Mouse (Mus musculus): ENCODE measurements around the gene Hmgcs1. TPM values are rescaled to one million over a fixed set of nuclear protein-coding genes. Genes with fewer than 3 reads are reported as not detected.
A peak's percentile ranks its signal among the peaks of the same experiment; 100 is the strongest.
"Not testable (repeated sequence)": the region's sequence is repeated elsewhere in the genome, so short reads cannot be mapped to it uniquely, and the experiment has no call there.

Gene Hmgcs1
- polyA plus RNA-seq, 1 experiment from 2014 or later = 99.0 TPM

GRCm38 (mm10) chr13:119656846-119657416 is 33.2 kb upstream of the Hmgcs1 start:
- no peak overlapping the region for H3K4me2 ChIP-seq (ENCODE audit: low read depth, low read length)
- H3K27ac ChIP-seq (ENCODE audit: low read length) = no peak overlapping the region
- ATAC-seq (ENCODE audit: low read depth) = no peak
- H3K36me3 ChIP-seq (ENCODE audit: control insufficient read depth, insufficient read depth, low read length) = no peaks in the 10 kb centered on the region
- H3K4me3 ChIP-seq (ENCODE audit: low read length) = no peak overlapping the region
- 71% methylated on average over 6 of the region's 6 CpGs for WGBS
- no peaks in the 10 kb centered on the region for H3K9me3 ChIP-seq (ENCODE audit: control insufficient read depth, low read length)
- no peak overlapping the region for H3K9ac ChIP-seq (ENCODE audit: low read length)
- peaks cover 3% of the 10 kb centered on the region; the same call in 1 of the 2 replicates for H3K4me1 ChIP-seq (replicated peaks; ENCODE audit: control insufficient read depth, insufficient read depth, low read length)
- H3K27me3 ChIP-seq (ENCODE audit: control insufficient read depth, insufficient read depth, low read depth, low read length) = no peaks in the 10 kb centered on the region

GRCm38 (mm10) chr13:119661420-119661819 is 28.8 kb upstream of the Hmgcs1 start:
- H3K4me3 ChIP-seq (ENCODE audit: low read length); ATAC-seq (ENCODE audit: low read depth); H3K9me3 ChIP-seq (ENCODE audit: control insufficient read depth, low read length); H3K4me1 ChIP-seq (replicated peaks; ENCODE audit: control insufficient read depth, insufficient read depth, low read length); H3K27ac ChIP-seq (ENCODE audit: low read length); H3K36me3 ChIP-seq (ENCODE audit: control insufficient read depth, insufficient read depth, low read length); H3K4me2 ChIP-seq (ENCODE audit: low read depth, low read length); H3K9ac ChIP-seq (ENCODE audit: low read length); H3K27me3 ChIP-seq (ENCODE audit: control insufficient read depth, insufficient read depth, low read depth, low read length): not testable (repeated sequence)
- 65% methylated on average over 4 of the region's 9 CpGs for WGBS

GRCm38 (mm10) chr13:119678794-119679193 is 11.4 kb upstream of the Hmgcs1 start:
- Histone ChIP-seq H3K36me3 (ENCODE audit: control insufficient read depth, insufficient read depth, low read length) (no peaks in the 10 kb centered on the region), H3K4me2 (ENCODE audit: low read depth, low read length) (no peak overlapping the region), H3K9ac (ENCODE audit: low read length) (no peak overlapping the region), H3K9me3 (ENCODE audit: control insufficient read depth, low read length) (no peaks in the 10 kb centered on the region), H3K27ac (ENCODE audit: low read length) (no peak overlapping the region), H3K4me3 (ENCODE audit: low read length) (no peak overlapping the region), H3K4me1 (replicated peaks; ENCODE audit: control insufficient read depth, insufficient read depth, low read length) (no peaks in the 10 kb centered on the region), H3K27me3 (ENCODE audit: control insufficient read depth, insufficient read depth, low read depth, low read length) (no peaks in the 10 kb centered on the region)
- no peak for ATAC-seq (ENCODE audit: low read depth)
- WGBS = 58% methylated on average over 8 of the region's 8 CpGs

- H3K9me3 ChIP-seq (ENCODE audit: control insufficient read depth, low read length) = no peaks in the 10 kb centered on the region
- no peak for ATAC-seq (ENCODE audit: low read depth)
- WGBS = 71% methylated on average over 2 of the region's 2 CpGs
Measured at GRCm38 (mm10) chr13:119679721-119680120, 10.5 kb upstream of the Hmgcs1 start.

GRCm38 (mm10) chr13:119681161-119681560 is 9.0 kb upstream of the Hmgcs1 start:
- H3K9me3 ChIP-seq (ENCODE audit: control insufficient read depth, low read length) = no peaks in the 10 kb centered on the region
- H3K27ac ChIP-seq (ENCODE audit: low read length) = no peak overlapping the region
- H3K27me3 ChIP-seq (ENCODE audit: control insufficient read depth, insufficient read depth, low read depth, low read length) = no peaks in the 10 kb centered on the region
- H3K4me3 ChIP-seq (ENCODE audit: low read length) = no peak overlapping the region
- WGBS = 67% methylated on average over 3 of the region's 3 CpGs
- H3K36me3 ChIP-seq (ENCODE audit: control insufficient read depth, insufficient read depth, low read length) = no peaks in the 10 kb centered on the region
- H3K4me2 ChIP-seq (ENCODE audit: low read depth, low read length) = no peak overlapping the region
- no peak for ATAC-seq (ENCODE audit: low read depth)
- H3K4me1 ChIP-seq (replicated peaks; ENCODE audit: control insufficient read depth, insufficient read depth, low read length) = peaks cover 4% of the 10 kb centered on the region; the same call in 1 of the 2 replicates
- H3K9ac ChIP-seq (ENCODE audit: low read length) = no peak overlapping the region

More at GRCm38 (mm10) chr13:119679721-119680120, 10.5 kb upstream of the Hmgcs1 start:
- Histone ChIP-seq H3K9ac (ENCODE audit: low read length) (no peak overlapping the region), H3K4me2 (ENCODE audit: low read depth, low read length) (no peak overlapping the region), H3K27ac (ENCODE audit: low read length) (no peak overlapping the region), H3K27me3 (ENCODE audit: control insufficient read depth, insufficient read depth, low read depth, low read length) (no peaks in the 10 kb centered on the region), H3K36me3 (ENCODE audit: control insufficient read depth, insufficient read depth, low read length) (no peaks in the 10 kb centered on the region), H3K4me3 (ENCODE audit: low read length) (no peak overlapping the region), H3K4me1 (replicated peaks; ENCODE audit: control insufficient read depth, insufficient read depth, low read length) (peaks cover 3% of the 10 kb centered on the region; the same call in 1 of the 2 replicates)

GRCm38 (mm10) chr13:119684416-119685177 is 5.6 kb upstream of the Hmgcs1 start:
- Histone ChIP-seq H3K27me3 (ENCODE audit: control insufficient read depth, insufficient read depth, low read depth, low read length) (no peaks in the 10 kb centered on the region), H3K4me2 (ENCODE audit: low read depth, low read length) (no peak overlapping the region), H3K4me3 (ENCODE audit: low read length) (no peak overlapping the region), H3K9ac (ENCODE audit: low read length) (no peak overlapping the region), H3K36me3 (ENCODE audit: control insufficient read depth, insufficient read depth, low read length) (no peaks in the 10 kb centered on the region), H3K9me3 (ENCODE audit: control insufficient read depth, low read length) (no peaks in the 10 kb centered on the region), H3K27ac (ENCODE audit: low read length) (peak overlapping the region; percentile 51), H3K4me1 (replicated peaks; ENCODE audit: control insufficient read depth, insufficient read depth, low read length) (peaks cover 4% of the 10 kb centered on the region; the same call in 1 of the 2 replicates)
- WGBS = 54% methylated on average over 11 of the region's 11 CpGs
- ATAC-seq (ENCODE audit: low read depth) = peak; percentile 82

GRCm38 (mm10) chr13:119689709-119690038 is 505 bp upstream of the Hmgcs1 start:
- Histone ChIP-seq H3K27me3 (ENCODE audit: control insufficient read depth, insufficient read depth, low read depth, low read length) (no peaks in the 10 kb centered on the region), H3K9me3 (ENCODE audit: control insufficient read depth, low read length) (no peaks in the 10 kb centered on the region), H3K9ac (ENCODE audit: low read length) (peak overlapping the region; percentile 28; the same call in 1 of the 2 replicates), H3K27ac (ENCODE audit: low read length) (peak overlapping the region; percentile 22; the same call in 1 of the 2 replicates), H3K36me3 (ENCODE audit: control insufficient read depth, insufficient read depth, low read length) (no peaks in the 10 kb centered on the region), H3K4me3 (ENCODE audit: low read length) (peak overlapping the region; percentile 99), H3K4me1 (replicated peaks; ENCODE audit: control insufficient read depth, insufficient read depth, low read length) (peaks cover 16% of the 10 kb centered on the region), H3K4me2 (ENCODE audit: low read depth, low read length) (peak overlapping the region; percentile 58)
- WGBS = 6% methylated on average over 5 of the region's 5 CpGs
- no peak for ATAC-seq (ENCODE audit: low read depth)

- ATAC-seq (ENCODE audit: low read depth) = no peak
- Histone ChIP-seq H3K4me1 (replicated peaks; ENCODE audit: control insufficient read depth, insufficient read depth, low read length) (peaks cover 15% of the 10 kb centered on the region), H3K4me3 (ENCODE audit: low read length) (peak overlapping the region; percentile 99), H3K4me2 (ENCODE audit: low read depth, low read length) (peak overlapping the region; percentile 78), H3K36me3 (ENCODE audit: control insufficient read depth, insufficient read depth, low read length) (no peaks in the 10 kb centered on the region), H3K27me3 (ENCODE audit: control insufficient read depth, insufficient read depth, low read depth, low read length) (no peaks in the 10 kb centered on the region), H3K27ac (ENCODE audit: low read length) (peak overlapping the region; percentile 98), H3K9me3 (ENCODE audit: control insufficient read depth, low read length) (no peaks in the 10 kb centered on the region), H3K9ac (ENCODE audit: low read length) (peak overlapping the region; percentile 98)
- 1% methylated on average over 7 of the region's 7 CpGs for WGBS
Measured at GRCm38 (mm10) chr13:119690876-119691620, 869 bp downstream of the Hmgcs1 start.

- Histone ChIP-seq H3K4me1 (replicated peaks; ENCODE audit: control insufficient read depth, insufficient read depth, low read length) (peaks cover 15% of the 10 kb centered on the region), H3K4me2 (ENCODE audit: low read depth, low read length) (peak overlapping the region; percentile 78; the same call in 1 of the 2 replicates)
- not testable (repeated sequence) for H3K4me3 ChIP-seq (ENCODE audit: low read length); H3K9ac ChIP-seq (ENCODE audit: low read length); H3K9me3 ChIP-seq (ENCODE audit: control insufficient read depth, low read length); H3K27ac ChIP-seq (ENCODE audit: low read length); H3K36me3 ChIP-seq (ENCODE audit: control insufficient read depth, insufficient read depth, low read length); H3K27me3 ChIP-seq (ENCODE audit: control insufficient read depth, insufficient read depth, low read depth, low read length); ATAC-seq (ENCODE audit: low read depth)
- WGBS = 54% methylated on average over 3 of the region's 3 CpGs
Measured at GRCm38 (mm10) chr13:119691958-119692357, 1.8 kb downstream of the Hmgcs1 start.
